9 mouse cellular contexts compared by ENCODE assay signal in the genomic region with DNA sequence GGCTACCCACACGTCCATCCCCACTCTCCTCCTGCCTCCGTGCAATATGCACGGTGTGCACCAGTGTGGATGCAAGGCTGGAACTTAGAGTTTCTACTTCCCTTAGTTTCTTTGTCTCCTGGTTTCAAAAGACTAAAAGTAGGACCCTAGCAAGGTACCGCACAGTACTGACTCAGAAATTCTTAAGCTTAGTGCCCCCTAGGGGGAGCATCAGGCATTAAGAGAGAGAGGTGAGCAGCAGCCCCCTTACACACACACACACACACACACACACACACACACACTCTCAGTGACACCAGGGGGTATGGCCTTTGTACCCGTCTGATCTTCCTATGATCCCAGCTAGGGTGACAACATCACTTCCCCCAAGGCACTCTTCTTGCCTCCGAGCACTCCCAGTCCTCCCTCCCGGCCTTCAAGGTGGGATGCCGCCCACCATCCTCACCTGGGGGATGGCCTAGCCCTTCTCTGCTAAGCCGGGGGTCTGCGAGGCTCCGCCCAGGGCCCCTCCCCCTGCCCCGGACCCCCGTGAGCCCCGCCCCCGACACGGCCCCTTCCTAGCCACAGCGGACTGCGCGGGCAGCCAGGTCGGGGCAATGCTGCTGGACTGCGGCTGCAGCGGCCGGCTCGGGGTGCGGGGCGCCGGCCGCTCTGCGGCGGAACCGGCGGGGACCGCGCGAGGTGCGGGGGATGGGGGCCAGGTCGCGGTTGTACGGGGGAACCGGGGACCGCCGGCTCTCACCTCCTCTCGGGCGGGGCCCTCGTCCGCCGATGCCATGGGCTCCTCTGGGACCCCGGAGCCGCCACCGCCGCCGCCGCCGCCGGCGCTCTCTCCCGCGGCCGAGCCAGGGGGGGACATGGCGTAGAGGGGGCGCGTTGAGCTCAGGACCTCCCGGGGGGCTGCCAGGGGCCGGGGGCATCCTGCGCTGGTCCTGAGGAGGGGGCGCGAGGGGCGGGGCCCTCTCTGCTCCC. TPM values are rescaled to one million over a fixed set of nuclear protein-coding genes. Genes with fewer than 3 reads are reported as not detected.
A peak's percentile ranks its signal among the peaks of the same experiment; 100 is the strongest.
DNase-seq lines count a peak whose midpoint lies in the region; ATAC-seq and TF ChIP-seq lines count a peak whose summit lies in the region.
"Had no signal": no experiment of that assay in that cellular context is flagged by ENCODE, and none has a peak within 500 bp of the region (broad histone marks: within the 10 kb centered on the region; RNA-seq: fewer than 3 reads in every experiment).

No protein-coding gene starts in this region.

- WGBS in heart, embryonic 14.5 days = 3% methylated on average over 55 of the region's 68 CpGs
- WGBS in intestine, embryonic 14.5 days = 5% methylated on average over 43 of the region's 68 CpGs
- 2% methylated on average over 59 of the region's 68 CpGs for WGBS in midbrain, embryonic 15.5 days

- H3K4me2 ChIP-seq in heart, embryonic 14.5 days (ENCODE audit: low read length) = peak overlapping the region; percentile 98
- H3K4me2 ChIP-seq in intestine, embryonic 14.5 days (ENCODE audit: low read length) = peak overlapping the region; percentile 91
- peak overlapping the region; percentile 56 for H3K4me2 ChIP-seq in midbrain, embryonic 15.5 days

- no peak for TF ChIP-seq EP300 in MEL (IDR thresholded peaks at IDR 0.05; ENCODE audit: low read depth in 1 of 2, low read length in 2 of 2)

- ATAC-seq in heart, embryonic 14.5 days (ENCODE audit: insufficient number of reproducible peaks, insufficient read depth, low FRiP score, low read depth) = no peak
- peak; percentile 32 for ATAC-seq in intestine, embryonic 14.5 days (replicated peaks; ENCODE audit: low FRiP score, low TSS enrichment, low read depth)
- peak; percentile 72 for ATAC-seq in midbrain, embryonic 15.5 days (replicated peaks)

- no peaks in the 10 kb centered on the region for H3K79me2 ChIP-seq in MEL (ENCODE audit: control insufficient read depth, insufficient read depth, low read length, poor library complexity)

- peak; percentile 47 to 55 (median 54) for TF ChIP-seq CTCF in MEL (IDR thresholded peaks at IDR 0.05 in 2 of 3, conservative IDR thresholded peaks at IDR 0.05 in 1 of 3; ENCODE audit: control insufficient read depth in 1 of 3, insufficient read depth in 1 of 3, low read depth in 2 of 3, low read length in 3 of 3, poor library complexity in 1 of 3, severe bottlenecking in 1 of 3)

- H3K27me3 ChIP-seq in heart, embryonic 14.5 days (ENCODE audit: control insufficient read depth, insufficient read depth, low read length) = peaks cover 73% of the 10 kb centered on the region
- peaks cover 0 to 2% of the 10 kb centered on the region in 2 experiments; a peak in 3 of 4 replicates for H3K27me3 ChIP-seq in MEL (ENCODE audit: control insufficient read depth in 1 of 2, insufficient read depth in 2 of 2, low read length in 2 of 2)
- peaks cover 49% of the 10 kb centered on the region for H3K27me3 ChIP-seq in intestine, embryonic 14.5 days (replicated peaks; ENCODE audit: control insufficient read depth, insufficient read depth, low read length)
- H3K27me3 ChIP-seq in midbrain, embryonic 15.5 days (replicated peaks) = peaks cover 21% of the 10 kb centered on the region

- H3K9me3 ChIP-seq in heart, embryonic 14.5 days (ENCODE audit: control insufficient read depth, low read length) = no peaks in the 10 kb centered on the region
- no peaks in the 10 kb centered on the region for H3K9me3 ChIP-seq in MEL (replicated peaks; ENCODE audit: insufficient read depth, low read length)
- no peaks in the 10 kb centered on the region for H3K9me3 ChIP-seq in intestine, embryonic 14.5 days (ENCODE audit: control insufficient read depth, low read length)
- no peaks in the 10 kb centered on the region for H3K9me3 ChIP-seq in midbrain, embryonic 15.5 days

- no peaks in the 10 kb centered on the region for H3K36me3 ChIP-seq in heart, embryonic 14.5 days (ENCODE audit: control insufficient read depth, insufficient read depth, low read length)
- H3K36me3 ChIP-seq in MEL (ENCODE audit: control insufficient read depth in 1 of 2, insufficient read depth in 2 of 2, low read length in 2 of 2) = no peaks in the 10 kb centered on the region
- no peaks in the 10 kb centered on the region for H3K36me3 ChIP-seq in intestine, embryonic 14.5 days (ENCODE audit: control insufficient read depth, insufficient read depth, low read length)
- H3K36me3 ChIP-seq in midbrain, embryonic 15.5 days (replicated peaks) = peaks cover 15% of the 10 kb centered on the region

- no peak for DNase-seq in heart, adult 8-10 months (ENCODE audit: low spot score)
- peak; percentile 64 for DNase-seq in MEL (ENCODE audit: low read depth, low spot score)
- DNase-seq in embryo, embryonic 11 days = peak; percentile 78
- peak; percentile 71 for DNase-seq in intestine, embryonic 14.5 days (ENCODE audit: low spot score)
- DNase-seq in thymus, postnatal 36 days = peak; percentile 46 to 55
- no peak for DNase-seq in kidney, adult 8-10 months

- peak; percentile 4 for TF ChIP-seq RAD21 in MEL (IDR thresholded peaks at IDR 0.05; ENCODE audit: low read depth, low read length)

- peak overlapping the region; percentile 76 for H3K9ac ChIP-seq in heart, embryonic 14.5 days (ENCODE audit: low read length)
- H3K9ac ChIP-seq in MEL (ENCODE audit: control insufficient read depth, low read depth, low read length, poor library complexity, severe bottlenecking) = peak overlapping the region; percentile 49
- H3K9ac ChIP-seq in intestine, embryonic 14.5 days (ENCODE audit: low read length) = peak overlapping the region; percentile 69
- peak overlapping the region; percentile 96 for H3K9ac ChIP-seq in midbrain, embryonic 15.5 days

- peak overlapping the region; percentile 50 to 66 for H3K4me3 ChIP-seq in heart, embryonic 14.5 days (ENCODE audit: control insufficient read depth in 1 of 2, insufficient read depth in 1 of 2, low read depth in 1 of 2, low read length in 2 of 2)
- H3K4me3 ChIP-seq in MEL (ENCODE audit: control insufficient read depth in 1 of 2, insufficient read depth in 1 of 2, low read depth in 2 of 2, low read length in 2 of 2) = peak overlapping the region; percentile 30 to 78; a peak in 3 of 4 replicates
- peak overlapping the region; percentile 61 for H3K4me3 ChIP-seq in intestine, embryonic 14.5 days (ENCODE audit: low read depth, low read length)
- H3K4me3 ChIP-seq in midbrain, embryonic 15.5 days = peak overlapping the region; percentile 93

- no peak for TF ChIP-seq POLR2A in MEL (IDR thresholded peaks at IDR 0.05; ENCODE audit: control insufficient read depth in 1 of 2, insufficient read depth in 1 of 2, low read depth in 1 of 2, low read length in 2 of 2, poor library complexity in 1 of 2)

- peaks cover 3 to 30% of the 10 kb centered on the region in 2 experiments for H3K4me1 ChIP-seq in heart, embryonic 14.5 days (ENCODE audit: control insufficient read depth in 2 of 2, insufficient read depth in 2 of 2, low read length in 2 of 2)
- peaks cover 0 to 11% of the 10 kb centered on the region in 2 experiments; a peak in 1 of 4 replicates for H3K4me1 ChIP-seq in MEL (ENCODE audit: control insufficient read depth in 1 of 2, insufficient read depth in 2 of 2, low read length in 2 of 2)
- H3K4me1 ChIP-seq in intestine, embryonic 14.5 days (replicated peaks; ENCODE audit: control insufficient read depth, insufficient read depth, low read length) = peaks cover 11% of the 10 kb centered on the region; the same call in 1 of the 2 replicates
- H3K4me1 ChIP-seq in midbrain, embryonic 15.5 days = peaks cover 51% of the 10 kb centered on the region

- no peak overlapping the region for H3K27ac ChIP-seq in heart, embryonic 14.5 days (replicated peaks in 1 of 2; ENCODE audit: control insufficient read depth in 1 of 2, insufficient read depth in 1 of 2, low read depth in 2 of 2, low read length in 2 of 2)
- no peak overlapping the region for H3K27ac ChIP-seq in MEL (ENCODE audit: control insufficient read depth, low read depth, low read length)
- H3K27ac ChIP-seq in intestine, embryonic 14.5 days (ENCODE audit: low read depth) = no peak overlapping the region; the same call in 1 of the 2 replicates
- H3K27ac ChIP-seq in midbrain, embryonic 15.5 days = peak overlapping the region; percentile 96

RNA-seq across cellular contexts. Expression of a gene that starts 0.7 kb away (rescaled TPM):
- 0.47 and 0.55 TPM in 2 replicates for polyA plus RNA-seq in heart, embryonic 14.5 days (2014; fragmentation: Nextera tagmentation; extraction: Ambion mirVana)
- total RNA-seq in heart, adult 8-10 months (2022) = under 1 TPM in 1 of 4 experiments, not detected in 3; 0.09 TPM
- total RNA-seq in MEL (2012; rRNA removed) = 0.15 and 0.33 TPM in 2 replicates
- polyA plus RNA-seq in MEL (2012; ENCODE audit: insufficient read depth in 1 of 2, insufficient read length in 2 of 2, low read depth in 1 of 2, low replicate concordance in 2 of 2, missing spikeins in 1 of 2) = 1 to 10 TPM in 1 of 2 experiments, not detected in 1; 1.1 TPM
- 2.1 and 2.3 TPM in 2 replicates for polyA plus RNA-seq in intestine, embryonic 14.5 days (2014; fragmentation: Nextera tagmentation; extraction: Ambion mirVana)
- polyA plus RNA-seq in midbrain, embryonic 15.5 days (2015; fragmentation: Nextera tagmentation; extraction: Ambion mirVana) = 32.1 and 33.9 TPM in 2 replicates
- total RNA-seq: liver, adult 2 months had no signal

RNA-seq across cellular contexts. Expression of a gene that starts 6.7 kb away (rescaled TPM):
- polyA plus RNA-seq in heart, embryonic 14.5 days (2014; fragmentation: Nextera tagmentation; extraction: Ambion mirVana) = 2.7 and 2.9 TPM in 2 replicates
- 1 to 10 TPM in 3 of 4 experiments, under 1 TPM in 1; 0.65 to 1.5 (median 1.3) TPM for total RNA-seq in heart, adult 8-10 months (2022)
- 2.7 and 3.3 TPM in 2 replicates for total RNA-seq in MEL (2012; rRNA removed)
- polyA plus RNA-seq in MEL (2012; ENCODE audit: insufficient read depth in 1 of 2, insufficient read length in 2 of 2, low read depth in 1 of 2, low replicate concordance in 2 of 2, missing spikeins in 1 of 2) = 1 to 10 TPM in 1 of 2 experiments, not detected in 1; 5.7 TPM
- polyA plus RNA-seq in intestine, embryonic 14.5 days (2014; fragmentation: Nextera tagmentation; extraction: Ambion mirVana) = 3.7 and 4.0 TPM in 2 replicates
- 3.5 and 5.3 TPM in 2 replicates for polyA plus RNA-seq in midbrain, embryonic 15.5 days (2015; fragmentation: Nextera tagmentation; extraction: Ambion mirVana)

RNA-seq across cellular contexts. Expression of a gene that starts 14.8 kb away (rescaled TPM):
- 91.3 and 92.4 TPM in 2 replicates for polyA plus RNA-seq in heart, embryonic 14.5 days (2014; fragmentation: Nextera tagmentation; extraction: Ambion mirVana)
- 10 to 100 TPM; 23.1 to 27.9 (median 25.3) TPM for total RNA-seq in heart, adult 8-10 months (2022)
- 65.8 and 81.7 TPM in 2 replicates for total RNA-seq in MEL (2012; rRNA removed)
- 100 to 1,000 TPM in 1 of 2 experiments, not detected in 1; 111 TPM for polyA plus RNA-seq in MEL (2012; ENCODE audit: insufficient read depth in 1 of 2, insufficient read length in 2 of 2, low read depth in 1 of 2, low replicate concordance in 2 of 2, missing spikeins in 1 of 2)
- 136 and 146 TPM in 2 replicates for polyA plus RNA-seq in intestine, embryonic 14.5 days (2014; fragmentation: Nextera tagmentation; extraction: Ambion mirVana)
- polyA plus RNA-seq in midbrain, embryonic 15.5 days (2015; fragmentation: Nextera tagmentation; extraction: Ambion mirVana) = 85.5 and 93.4 TPM in 2 replicates

RNA-seq across cellular contexts. Expression of a gene that starts 24.2 kb away (rescaled TPM):
- polyA plus RNA-seq in heart, embryonic 14.5 days (2014; fragmentation: Nextera tagmentation; extraction: Ambion mirVana) = 1,215 and 1,233 TPM in 2 replicates
- 1,000 to 10,000 TPM; 1,121 to 1,613 (median 1,357) TPM for total RNA-seq in heart, adult 8-10 months (2022)
- total RNA-seq in MEL (2012; rRNA removed) = 1,032 and 1,220 TPM in 2 replicates
- polyA plus RNA-seq in MEL (2012; ENCODE audit: insufficient read depth in 1 of 2, insufficient read length in 2 of 2, low read depth in 1 of 2, low replicate concordance in 2 of 2, missing spikeins in 1 of 2) = over 10,000 TPM in 1 of 2 experiments, 1,000 to 10,000 TPM in 1; 4,130 to 27,726 TPM
- 1,628 and 1,680 TPM in 2 replicates for polyA plus RNA-seq in intestine, embryonic 14.5 days (2014; fragmentation: Nextera tagmentation; extraction: Ambion mirVana)
- 1,488 and 1,537 TPM in 2 replicates for polyA plus RNA-seq in midbrain, embryonic 15.5 days (2015; fragmentation: Nextera tagmentation; extraction: Ambion mirVana)

RNA-seq across cellular contexts. Expression of a gene that starts 25.6 kb away (rescaled TPM):
- polyA plus RNA-seq in heart, embryonic 14.5 days (2014; fragmentation: Nextera tagmentation; extraction: Ambion mirVana) = 0.28 and 0.39 TPM in 2 replicates
- total RNA-seq in heart, adult 8-10 months (2022) = not detected
- total RNA-seq in MEL (2012; rRNA removed) = not detected in 2 replicates
- not detected for polyA plus RNA-seq in MEL (2012; ENCODE audit: insufficient read depth in 1 of 2, insufficient read length in 2 of 2, low read depth in 1 of 2, low replicate concordance in 2 of 2, missing spikeins in 1 of 2)
- 0.60 and 0.70 TPM in 2 replicates for polyA plus RNA-seq in intestine, embryonic 14.5 days (2014; fragmentation: Nextera tagmentation; extraction: Ambion mirVana)
- polyA plus RNA-seq in midbrain, embryonic 15.5 days (2015; fragmentation: Nextera tagmentation; extraction: Ambion mirVana) = 6.0 and 6.2 TPM in 2 replicates
- total RNA-seq: liver, adult 2 months had no signal
- polyA plus RNA-seq: liver, adult 2 months had no signal

Comparison
In these comparisons a context has a peak if more than half of its experiments do, and no peak if none do; other contexts are left out.
1. DNase-seq: peak in MEL (single experiment), embryo, embryonic 11 days (single experiment), intestine, embryonic 14.5 days (single experiment) and thymus, postnatal 36 days (2 of 2); none in heart, adult 8-10 months (single experiment) and kidney, adult 8-10 months (0 of 2).
2. RNA of a gene that starts 0.7 kb away (polyA plus RNA-seq): 32.1 to 33.9 TPM in midbrain, embryonic 15.5 days; 2.1 to 2.3 TPM in intestine, embryonic 14.5 days, 1.1 TPM in MEL and 0.47 to 0.55 TPM in heart, embryonic 14.5 days; every median in the first group is over 10 times any median in the second.
3. Peak in every context shown above with its lines, with median percentiles within 50 percentile points of each other: H3K4me2 ChIP-seq, H3K4me3 ChIP-seq and H3K9ac ChIP-seq.